Mouse (Mus musculus) myocyte (in vitro differentiated cells): ENCODE data around the gene Commd6.

ENCODE experiments used
- CEBPB ChIP-seq: IDR thresholded peaks from 2 replicates; pipeline ENCODE4 v1.6.1; 2011; ENCODE audit warnings: mild to moderate bottlenecking, moderate library complexity; ENCODE audit not compliant: poor library complexity, insufficient read depth, severe bottlenecking
- E2F4 ChIP-seq: IDR thresholded peaks from one replicate; pipeline ENCODE4 v1.6.1; 2011; ENCODE audit warnings: mild to moderate bottlenecking, control low read depth, moderate library complexity; ENCODE audit not compliant: insufficient read depth
- MAX ChIP-seq: IDR thresholded peaks from one replicate; pipeline ENCODE4 v1.6.1; 2011; ENCODE audit warnings: low read depth, mild to moderate bottlenecking, control low read depth
- MYOG ChIP-seq, 3 experiments: IDR thresholded peaks; one replicate each; pipeline ENCODE4 v1.6.1; 2011; ENCODE audit warnings: control low read depth in 2 of 3, low read depth in 2 of 3, mild to moderate bottlenecking in 2 of 3; ENCODE audit not compliant: insufficient read length in 2 of 3, control insufficient read depth in 1 of 3, insufficient read depth in 1 of 3
- POLR2A ChIP-seq: IDR thresholded peaks from one replicate; pipeline ENCODE4 v1.6.1; 2011; ENCODE audit warnings: low read depth, mild to moderate bottlenecking, control low read depth, moderate library complexity; ENCODE audit not compliant: insufficient read length
- REST ChIP-seq: IDR thresholded peaks from one replicate; pipeline ENCODE4 v1.6.1; 2011; ENCODE audit warnings: mild to moderate bottlenecking, control low read depth, moderate library complexity; ENCODE audit not compliant: insufficient read depth, insufficient read length
- USF1 ChIP-seq: IDR thresholded peaks from one replicate; pipeline ENCODE4 v1.6.1; 2011; ENCODE audit warnings: low read depth, mild to moderate bottlenecking, control low read depth, moderate library complexity

DNA sequence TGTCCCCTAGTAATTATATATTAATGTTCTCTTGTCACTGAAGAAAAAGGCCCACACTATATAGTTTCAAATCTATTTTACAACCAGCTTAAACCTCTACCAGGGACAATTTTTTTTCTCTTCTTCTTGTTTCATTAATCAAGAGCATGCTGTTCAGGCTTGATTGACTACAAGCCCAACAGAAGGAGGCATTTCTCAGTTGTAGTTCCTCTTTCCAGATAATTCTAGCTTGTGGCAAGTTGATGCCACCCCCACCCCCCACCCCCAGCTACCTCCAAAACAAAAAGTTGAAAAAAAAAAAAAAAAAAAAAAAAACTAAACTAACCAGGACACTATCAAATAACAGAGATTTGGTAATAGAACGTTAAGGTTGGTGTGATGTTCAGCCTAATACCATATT lies 31.7 kb upstream of the Commd6 start:
- no peak for TF ChIP-seq POLR2A
- TF ChIP-seq E2F4, result no peak
- no peak for TF ChIP-seq MAX
- no peak for TF ChIP-seq USF1
- TF ChIP-seq CEBPB, result no peak
- no peak for TF ChIP-seq MYOG (IDR thresholded peaks at IDR 0.05; ENCODE audit: control insufficient read depth in 1 of 3, insufficient read depth in 1 of 3, insufficient read length in 2 of 3, low read depth in 2 of 3)
- TF ChIP-seq REST, result no peak
